Mouse (Mus musculus): Measurements from ENCODE around the gene Gm11168. TPM values are rescaled to one million over a fixed set of nuclear protein-coding genes. Genes with fewer than 3 reads are reported as not detected.
A peak's percentile ranks its signal among the peaks of the same experiment; 100 is the strongest.
"Not testable (repeated sequence)": the region's sequence is repeated elsewhere in the genome, so short reads cannot be mapped to it uniquely, and the experiment has no call there.

Gm11168 gene
- polyA plus RNA-seq, 2 experiments: not detected

DNA sequence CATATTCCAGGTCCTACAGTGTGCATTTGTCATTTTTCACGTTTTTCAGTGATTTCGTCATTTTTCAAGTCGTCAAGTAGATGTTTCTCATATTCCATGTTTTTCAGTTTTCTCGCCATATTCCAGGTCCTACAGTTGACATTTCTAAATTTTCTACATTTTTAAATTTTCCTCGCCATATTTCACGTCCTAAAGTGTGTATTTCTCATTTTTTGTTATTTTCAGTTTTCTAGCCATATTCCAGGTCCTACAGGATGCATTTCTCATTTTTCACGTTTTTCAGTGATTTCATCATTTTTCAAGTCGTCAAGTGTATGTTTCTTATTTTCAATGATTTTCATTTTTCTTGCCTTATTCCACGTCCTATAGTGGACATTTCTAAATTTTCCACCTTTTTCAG is 23.6 kb downstream of the Gm11168 start:
- H3K27ac ChIP-seq; H3K4me2 ChIP-seq (ENCODE audit: low read depth); H3K27me3 ChIP-seq (ENCODE audit: control insufficient read depth, insufficient read depth, low read length); H3K4me3 ChIP-seq (ENCODE audit: insufficient read depth in 1 of 2, low read depth in 2 of 2, low read length in 2 of 2); H3K4me1 ChIP-seq (replicated peaks; ENCODE audit: control insufficient read depth in 2 of 2, insufficient read depth in 2 of 2, low read length in 1 of 2); H3K9ac ChIP-seq (replicated peaks); H3K9me3 ChIP-seq (ENCODE audit: control insufficient read depth, low read length); ATAC-seq (ENCODE audit: insufficient read depth); H3K36me3 ChIP-seq (replicated peaks; ENCODE audit: control insufficient read depth, insufficient read depth, low read depth); DNase-seq (ENCODE audit: low read depth in 3 of 3, low spot score in 3 of 3): not testable (repeated sequence)
- 55% methylated on average over 9 of the region's 9 CpGs for WGBS (ENCODE audit: insufficient replicate concordance)

GRCm38 (mm10) chr9:3027200-3027599 is 24.1 kb downstream of the Gm11168 start:
- not testable (repeated sequence) for H3K4me2 ChIP-seq (ENCODE audit: low read depth); H3K27ac ChIP-seq; H3K9me3 ChIP-seq (ENCODE audit: control insufficient read depth, low read length); H3K4me1 ChIP-seq (replicated peaks; ENCODE audit: control insufficient read depth in 2 of 2, insufficient read depth in 2 of 2, low read length in 1 of 2); H3K27me3 ChIP-seq (ENCODE audit: control insufficient read depth, insufficient read depth, low read length); ATAC-seq (ENCODE audit: insufficient read depth); H3K4me3 ChIP-seq (ENCODE audit: insufficient read depth in 1 of 2, low read depth in 2 of 2, low read length in 2 of 2); H3K9ac ChIP-seq (replicated peaks); H3K36me3 ChIP-seq (replicated peaks; ENCODE audit: control insufficient read depth, insufficient read depth, low read depth)
- 59% methylated on average over 9 of the region's 9 CpGs for WGBS (ENCODE audit: insufficient replicate concordance)
- peak in 2 of 3 experiments; percentile 52 to 66 for DNase-seq (ENCODE audit: low read depth in 3 of 3, low spot score in 3 of 3)

- not testable (repeated sequence) for H3K27ac ChIP-seq; ATAC-seq (ENCODE audit: insufficient read depth); H3K9ac ChIP-seq (replicated peaks); H3K9me3 ChIP-seq (ENCODE audit: control insufficient read depth, low read length); H3K4me2 ChIP-seq (ENCODE audit: low read depth); DNase-seq (ENCODE audit: low read depth in 3 of 3, low spot score in 3 of 3); H3K36me3 ChIP-seq (replicated peaks; ENCODE audit: control insufficient read depth, insufficient read depth, low read depth); H3K4me1 ChIP-seq (replicated peaks; ENCODE audit: control insufficient read depth in 2 of 2, insufficient read depth in 2 of 2, low read length in 1 of 2); H3K27me3 ChIP-seq (ENCODE audit: control insufficient read depth, insufficient read depth, low read length); H3K4me3 ChIP-seq (ENCODE audit: insufficient read depth in 1 of 2, low read depth in 2 of 2, low read length in 2 of 2)
- WGBS (ENCODE audit: insufficient replicate concordance): 51% methylated on average over 12 of the region's 16 CpGs
These were observed 26.3 kb downstream of the Gm11168 start for GRCm38 (mm10) chr9:3029276-3030000.

DNA sequence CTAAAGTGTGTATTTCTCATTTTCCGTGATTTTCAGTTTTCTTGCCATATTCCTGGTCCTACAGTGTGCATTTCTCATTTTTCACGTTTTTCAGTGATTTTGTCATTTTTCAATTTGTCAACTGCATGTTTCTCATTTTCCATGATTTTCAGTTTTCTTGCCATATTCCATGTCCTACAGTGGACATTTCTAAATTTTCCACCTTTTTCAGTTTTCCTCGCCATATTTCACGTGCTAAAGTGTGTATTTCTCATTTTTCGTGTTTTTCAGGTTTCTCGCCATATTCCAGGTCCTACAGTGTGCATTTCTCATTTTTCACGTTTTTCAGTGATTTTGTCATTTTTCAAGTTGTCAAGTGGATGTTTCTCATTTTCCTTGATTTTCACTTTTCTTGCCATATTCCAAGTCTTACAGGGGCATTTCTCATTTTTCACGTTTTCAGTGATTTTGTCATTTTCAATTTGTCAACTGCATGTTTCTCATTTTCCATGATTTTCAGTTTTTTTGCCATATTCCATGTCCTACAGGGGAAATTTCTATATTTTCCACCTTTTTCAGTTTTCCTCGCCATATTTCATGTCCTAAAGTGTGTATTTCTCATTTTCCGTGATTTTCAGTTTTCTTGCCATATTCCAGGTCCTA is 27.7 kb downstream of the Gm11168 start:
- not testable (repeated sequence) for ATAC-seq (ENCODE audit: insufficient read depth)
- 65% methylated on average over 2 of the region's 10 CpGs for WGBS (ENCODE audit: insufficient replicate concordance)

DNA sequence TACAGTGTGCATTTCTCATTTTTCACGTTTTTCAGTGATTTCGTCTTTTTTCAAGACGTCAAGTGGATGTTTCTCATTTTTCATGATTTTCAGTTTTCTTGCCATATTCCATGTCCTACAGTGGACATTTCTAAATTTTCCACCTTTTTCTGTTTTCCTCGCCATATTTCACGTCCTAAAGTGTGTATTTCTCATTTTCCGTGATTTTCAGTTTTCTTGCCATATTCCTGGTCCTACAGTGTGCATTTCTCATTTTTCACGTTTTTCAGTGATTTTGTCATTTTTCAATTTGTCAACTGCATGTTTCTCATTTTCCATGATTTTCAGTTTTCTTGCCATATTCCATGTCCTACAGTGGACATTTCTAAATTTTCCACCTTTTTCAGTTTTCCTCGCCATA is 31.2 kb downstream of the Gm11168 start, which contains the start of gene Gm17535:
TSS of gene Gm17535 (plus strand) at position 301 of the 400 bp plus-strand sequence.
- DNase-seq (ENCODE audit: low read depth in 3 of 3, low spot score in 3 of 3); ATAC-seq (ENCODE audit: insufficient read depth); H3K4me2 ChIP-seq (ENCODE audit: low read depth); H3K4me3 ChIP-seq (ENCODE audit: insufficient read depth in 1 of 2, low read depth in 2 of 2, low read length in 2 of 2); H3K27ac ChIP-seq; H3K36me3 ChIP-seq (replicated peaks; ENCODE audit: control insufficient read depth, insufficient read depth, low read depth); H3K4me1 ChIP-seq (replicated peaks; ENCODE audit: control insufficient read depth in 2 of 2, insufficient read depth in 2 of 2, low read length in 1 of 2); H3K9ac ChIP-seq (replicated peaks); H3K27me3 ChIP-seq (ENCODE audit: control insufficient read depth, insufficient read depth, low read length); H3K9me3 ChIP-seq (ENCODE audit: control insufficient read depth, low read length): not testable (repeated sequence)
- WGBS (ENCODE audit: insufficient replicate concordance): no CpG with 5 or more reads among the region's 8 CpGs

More for the DNA sequence above, 27.7 kb downstream of the Gm11168 start:
- not testable (repeated sequence) for H3K36me3 ChIP-seq (replicated peaks; ENCODE audit: control insufficient read depth, insufficient read depth, low read depth); H3K27ac ChIP-seq; H3K9me3 ChIP-seq (ENCODE audit: control insufficient read depth, low read length); H3K27me3 ChIP-seq (ENCODE audit: control insufficient read depth, insufficient read depth, low read length); H3K9ac ChIP-seq (replicated peaks); H3K4me2 ChIP-seq (ENCODE audit: low read depth); H3K4me1 ChIP-seq (replicated peaks; ENCODE audit: control insufficient read depth in 2 of 2, insufficient read depth in 2 of 2, low read length in 1 of 2); H3K4me3 ChIP-seq (ENCODE audit: insufficient read depth in 1 of 2, low read depth in 2 of 2, low read length in 2 of 2)
- peak in 2 of 3 experiments; percentile 96 to 99 for DNase-seq (ENCODE audit: low read depth in 3 of 3, low spot score in 3 of 3)

DNA sequence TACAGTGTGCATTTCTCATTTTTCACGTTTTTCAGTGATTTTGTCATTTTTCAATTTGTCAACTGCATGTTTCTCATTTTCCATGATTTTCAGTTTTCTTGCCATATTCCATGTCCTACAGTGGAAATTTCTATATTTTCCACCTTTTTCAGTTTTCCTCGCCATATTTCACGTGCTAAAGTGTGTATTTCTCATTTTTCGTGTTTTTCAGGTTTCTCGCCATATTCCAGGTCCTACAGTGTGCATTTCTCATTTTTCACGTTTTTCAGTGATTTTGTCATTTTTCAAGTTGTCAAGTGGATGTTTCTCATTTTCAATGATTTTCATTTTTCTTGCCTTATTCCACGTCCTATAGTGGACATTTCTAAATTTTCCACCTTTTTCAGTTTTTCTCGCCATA is 33.4 kb downstream of the Gm11168 start, which contains the start of gene Gm10715:
TSS of gene Gm10715 (plus strand) at position 301 of the 400 bp plus-strand sequence.
- not testable (repeated sequence) for DNase-seq (ENCODE audit: low read depth in 3 of 3, low spot score in 3 of 3); H3K27me3 ChIP-seq (ENCODE audit: control insufficient read depth, insufficient read depth, low read length); H3K4me3 ChIP-seq (ENCODE audit: insufficient read depth in 1 of 2, low read depth in 2 of 2, low read length in 2 of 2); H3K36me3 ChIP-seq (replicated peaks; ENCODE audit: control insufficient read depth, insufficient read depth, low read depth); H3K4me1 ChIP-seq (replicated peaks; ENCODE audit: control insufficient read depth in 2 of 2, insufficient read depth in 2 of 2, low read length in 1 of 2); H3K27ac ChIP-seq; H3K9ac ChIP-seq (replicated peaks); H3K9me3 ChIP-seq (ENCODE audit: control insufficient read depth, low read length); H3K4me2 ChIP-seq (ENCODE audit: low read depth); ATAC-seq (ENCODE audit: insufficient read depth)
- 56% methylated on average over 6 of the region's 8 CpGs for WGBS (ENCODE audit: insufficient replicate concordance)

DNA sequence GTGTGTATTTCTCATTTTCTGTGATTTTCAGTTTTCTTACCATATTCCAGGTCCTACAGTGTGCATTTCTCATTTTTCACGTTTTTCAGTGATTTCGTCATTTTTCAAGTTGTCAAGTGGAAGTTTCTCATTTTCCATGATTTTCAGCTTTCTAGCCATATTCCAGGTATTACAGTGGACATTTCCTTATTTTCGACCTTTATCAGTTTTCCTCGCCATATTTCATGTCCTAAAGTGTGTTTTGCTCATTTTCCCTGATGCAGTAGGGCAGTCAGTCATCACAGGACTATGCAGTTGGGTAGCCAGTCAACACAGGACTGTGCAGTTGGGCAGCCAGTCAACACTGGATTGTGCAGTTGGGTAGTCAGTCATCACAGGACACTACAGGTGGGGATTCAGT is 35.0 kb downstream of the Gm11168 start:
- not testable (repeated sequence) for ATAC-seq (ENCODE audit: insufficient read depth)

More for the DNA sequence above, 35.0 kb downstream of the Gm11168 start:
- not testable (repeated sequence) for H3K36me3 ChIP-seq (replicated peaks; ENCODE audit: control insufficient read depth, insufficient read depth, low read depth); H3K4me2 ChIP-seq (ENCODE audit: low read depth); H3K4me3 ChIP-seq (ENCODE audit: insufficient read depth in 1 of 2, low read depth in 2 of 2, low read length in 2 of 2); H3K4me1 ChIP-seq (replicated peaks; ENCODE audit: control insufficient read depth in 2 of 2, insufficient read depth in 2 of 2, low read length in 1 of 2); H3K27me3 ChIP-seq (ENCODE audit: control insufficient read depth, insufficient read depth, low read length); H3K9me3 ChIP-seq (ENCODE audit: control insufficient read depth, low read length); H3K27ac ChIP-seq; H3K9ac ChIP-seq (replicated peaks)
- 42% methylated on average over 4 of the region's 4 CpGs for WGBS (ENCODE audit: insufficient replicate concordance)
- peak in 2 of 3 experiments; percentile 14 to 20 for DNase-seq (ENCODE audit: low read depth in 3 of 3, low spot score in 3 of 3)
